Mouse (Mus musculus): Measurements from ENCODE around the gene Pctp.

Gene Pctp

DNA sequence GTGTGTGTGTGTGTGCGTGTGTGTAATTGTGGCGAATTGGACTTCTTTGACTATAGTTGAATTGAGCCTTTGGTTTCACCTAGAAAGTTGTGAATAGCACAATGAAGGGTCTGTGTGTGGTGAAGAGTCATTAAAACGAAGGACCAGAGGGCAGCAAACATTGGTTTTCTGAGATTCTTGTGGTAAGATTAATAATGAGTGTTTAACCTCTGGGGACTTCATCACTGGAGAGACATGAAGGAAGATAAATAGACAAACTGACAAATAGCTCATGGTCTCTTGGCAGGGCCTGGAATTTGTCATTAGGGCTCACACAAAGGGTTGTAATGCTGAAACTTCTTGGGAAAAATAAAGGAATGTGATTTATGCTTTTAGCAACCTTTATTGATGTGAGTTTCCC lies 31.4 kb downstream of the Pctp start:
- DNase-seq = no peak

DNA sequence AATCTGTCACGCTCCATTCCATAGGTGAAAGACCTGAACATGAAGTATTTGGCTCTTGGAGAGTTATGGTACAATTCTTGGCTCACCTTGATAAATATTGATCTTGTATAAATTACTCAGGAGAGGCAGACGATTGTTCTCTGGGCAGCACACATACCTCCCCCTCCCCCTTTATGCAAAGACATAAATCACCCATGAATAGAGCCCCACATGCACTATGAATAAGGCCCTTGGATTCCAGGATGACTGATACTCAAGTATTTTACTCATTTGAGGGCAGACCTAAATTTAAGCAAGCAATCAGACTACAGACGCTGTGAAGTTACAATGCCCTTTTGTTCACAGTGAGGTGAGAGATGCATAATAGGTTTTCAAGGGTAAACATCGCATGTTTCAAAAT lies 32.0 kb downstream of the Pctp start:
- DNase-seq = no peak

- no peak for DNase-seq
Observed at GRCm38 (mm10) chr11:89969131-89969530, 33.6 kb downstream of the Pctp start.

- DNase-seq = no peak
Observed at GRCm38 (mm10) chr11:89950691-89951270, 51.9 kb downstream of the Pctp start.

DNA sequence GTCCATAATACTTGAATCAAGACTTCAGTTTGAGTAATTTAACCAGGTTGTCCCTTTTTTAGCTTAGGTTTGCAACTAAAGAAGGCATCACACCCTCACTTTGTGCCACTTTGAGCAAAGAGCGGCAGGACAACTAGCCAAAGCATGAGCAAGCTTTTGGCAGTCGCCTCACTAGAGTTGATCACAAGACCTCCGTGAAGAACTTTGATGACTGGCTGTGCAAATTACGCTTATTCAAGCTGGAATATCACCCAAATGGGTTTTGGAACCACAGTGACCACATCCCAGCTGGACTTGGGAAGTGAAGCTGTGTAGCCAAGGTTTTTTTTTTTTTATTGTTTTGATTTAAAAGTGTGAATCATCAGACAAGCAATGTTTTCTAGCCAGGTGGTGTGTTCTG lies 54.9 kb downstream of the Pctp start:
- DNase-seq = no peak

- DNase-seq = no peak
Observed at GRCm38 (mm10) chr11:89945159-89945558, 57.5 kb downstream of the Pctp start.

DNA sequence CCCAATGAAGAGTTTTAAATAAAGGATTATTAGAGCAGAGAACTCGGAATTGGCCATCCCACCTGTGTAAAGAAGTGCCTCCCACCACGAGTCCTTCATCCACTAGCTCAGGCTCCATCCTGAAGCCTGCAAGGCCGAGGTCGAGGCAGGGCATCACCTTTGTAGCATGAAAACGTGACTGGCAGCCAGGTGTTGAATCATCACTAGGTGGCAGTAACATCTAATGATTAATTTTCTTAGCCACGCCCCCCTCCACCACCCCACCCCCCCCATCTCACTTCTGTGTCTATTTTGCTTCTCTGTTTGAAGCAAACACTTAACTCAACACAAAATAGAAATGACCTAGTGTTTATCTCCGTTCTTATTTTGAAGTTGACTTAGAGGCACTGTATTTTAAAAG lies 65.5 kb downstream of the Pctp start:
- DNase-seq = no peak

Measured in lung, adult 18-20 months (tissue).